Comparison of ENCODE assay signal across 19 mouse cellular contexts in the genomic region with DNA sequence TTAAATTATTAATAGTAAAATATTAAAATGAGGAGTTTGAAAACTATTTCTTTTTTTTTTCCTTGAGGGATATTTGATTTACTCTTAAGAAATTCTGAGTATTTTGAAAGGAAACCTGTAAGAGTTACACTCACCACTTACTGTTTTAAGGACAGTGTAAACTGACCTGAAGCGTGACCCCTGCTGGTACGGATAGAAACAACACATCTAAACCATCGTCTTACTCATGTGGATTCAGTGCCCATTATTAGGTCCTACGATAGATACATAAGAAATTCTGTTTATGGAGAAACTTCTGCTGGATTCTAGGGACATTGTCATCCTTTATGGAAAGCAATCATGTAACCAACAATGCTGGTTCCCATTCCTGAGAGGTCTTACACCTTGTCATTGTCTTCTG. TPM values are rescaled to one million over a fixed set of nuclear protein-coding genes. Genes with fewer than 3 reads are reported as not detected.
DNase-seq lines count a peak whose midpoint lies in the region; ATAC-seq and TF ChIP-seq lines count a peak whose summit lies in the region.
"Had no signal": no experiment of that assay in that cellular context is flagged by ENCODE, and none has a peak within 500 bp of the region (broad histone marks: within the 10 kb centered on the region; RNA-seq: fewer than 3 reads in every experiment).

No protein-coding gene starts in this region.

- no peak for ATAC-seq in forebrain, postnatal 0 days
- no peak for ATAC-seq in forebrain, embryonic 14.5 days
- no peak for ATAC-seq in lung, embryonic 14.5 days (ENCODE audit: insufficient read depth)
- no peak for ATAC-seq in inflammation-experienced regulatory T-cells, adult 6 months

- no peak for DNase-seq in forebrain, postnatal 0 days
- no peak for DNase-seq in forebrain, embryonic 14.5 days (ENCODE audit: low spot score)
- peak; percentile 26 for DNase-seq in lung, embryonic 14.5 days
- DNase-seq in lung, postnatal 14 days = no peak
- peak; percentile 13 for DNase-seq in ES-E14 (ENCODE audit: low read depth, low spot score)
- DNase-seq in fibroblast of lung, adult 2 months (ENCODE audit: low read depth) = peak; percentile 6
- no peak for DNase-seq in left cerebral cortex, adult 8-10 months (ENCODE audit: low spot score in 2 of 2)
- DNase-seq: adrenal gland, postnatal 25 days; layer of hippocampus, adult 9-11 months; right cerebral cortex, postnatal 25 days had no signal

- H3K9me3 ChIP-seq in forebrain, postnatal 0 days (ENCODE audit: low read length) = no peaks in the 10 kb centered on the region
- no peaks in the 10 kb centered on the region for H3K9me3 ChIP-seq in forebrain, embryonic 14.5 days (replicated peaks; ENCODE audit: control insufficient read depth, low read length)
- no peaks in the 10 kb centered on the region for H3K9me3 ChIP-seq in lung, embryonic 14.5 days (ENCODE audit: low read depth, low read length)
- H3K9me3 ChIP-seq in ES-E14 (ENCODE audit: control insufficient read depth, insufficient read depth, low read depth, low read length) = no peaks in the 10 kb centered on the region
- H3K9me3 ChIP-seq: heart, embryonic 15.5 days; hindbrain, embryonic 15.5 days had no signal

- no peak overlapping the region for H3K9ac ChIP-seq in forebrain, postnatal 0 days
- no peak overlapping the region for H3K9ac ChIP-seq in forebrain, embryonic 14.5 days (ENCODE audit: low read length)
- no peak overlapping the region for H3K9ac ChIP-seq in lung, embryonic 14.5 days
- H3K9ac ChIP-seq in ES-E14 (ENCODE audit: insufficient read depth, low read depth, low read length, poor library complexity, severe bottlenecking) = no peak overlapping the region
- H3K9ac ChIP-seq: heart, embryonic 15.5 days; hindbrain, embryonic 15.5 days had no signal

- H3K27me3 ChIP-seq in forebrain, postnatal 0 days (ENCODE audit: insufficient read depth, low read length) = no peaks in the 10 kb centered on the region
- no peaks in the 10 kb centered on the region for H3K27me3 ChIP-seq in forebrain, embryonic 14.5 days (replicated peaks; ENCODE audit: control insufficient read depth, insufficient read depth, low read length)
- H3K27me3 ChIP-seq in lung, embryonic 14.5 days (ENCODE audit: insufficient read depth, low read length) = no peaks in the 10 kb centered on the region
- H3K27me3 ChIP-seq: heart, embryonic 15.5 days; hindbrain, embryonic 15.5 days; megakaryocyte, embryonic 14.5 days had no signal

- no peak overlapping the region for H3K27ac ChIP-seq in forebrain, postnatal 0 days (ENCODE audit: low read depth, low read length)
- no peak overlapping the region for H3K27ac ChIP-seq in forebrain, embryonic 14.5 days (ENCODE audit: low read depth, low read length)
- no peak overlapping the region for H3K27ac ChIP-seq in lung, embryonic 14.5 days (ENCODE audit: low read depth)
- no peak overlapping the region for H3K27ac ChIP-seq in ES-E14 (ENCODE audit: insufficient read depth, low read depth, low read length, poor library complexity, severe bottlenecking)
- H3K27ac ChIP-seq: heart, embryonic 15.5 days; hindbrain, embryonic 15.5 days had no signal

- H3K36me3 ChIP-seq in forebrain, postnatal 0 days (ENCODE audit: insufficient read depth) = no peaks in the 10 kb centered on the region
- H3K36me3 ChIP-seq in forebrain, embryonic 14.5 days (ENCODE audit: control insufficient read depth, insufficient read depth, low read length) = no peaks in the 10 kb centered on the region
- no peaks in the 10 kb centered on the region for H3K36me3 ChIP-seq in lung, embryonic 14.5 days (ENCODE audit: insufficient read depth)
- H3K36me3 ChIP-seq in ES-E14 (ENCODE audit: control insufficient read depth, insufficient read depth, low read length, poor library complexity, severe bottlenecking) = no peaks in the 10 kb centered on the region
- H3K36me3 ChIP-seq: heart, embryonic 15.5 days; hindbrain, embryonic 15.5 days had no signal

- H3K4me2 ChIP-seq in forebrain, postnatal 0 days (ENCODE audit: low read depth) = no peak overlapping the region
- no peak overlapping the region for H3K4me2 ChIP-seq in forebrain, embryonic 14.5 days (ENCODE audit: low read length)
- H3K4me2 ChIP-seq in lung, embryonic 14.5 days = no peak overlapping the region
- H3K4me2 ChIP-seq: heart, embryonic 15.5 days; hindbrain, embryonic 15.5 days had no signal

- H3K4me3 ChIP-seq in forebrain, postnatal 0 days (ENCODE audit: low read depth, low read length) = no peak overlapping the region
- H3K4me3 ChIP-seq in forebrain, embryonic 14.5 days (ENCODE audit: low read depth, low read length) = no peak overlapping the region
- H3K4me3 ChIP-seq in lung, embryonic 14.5 days (ENCODE audit: low read depth, low read length) = no peak overlapping the region
- no peak overlapping the region for H3K4me3 ChIP-seq in ES-E14 (ENCODE audit: insufficient read depth in 1 of 2, low read depth in 1 of 2, low read length in 2 of 2, poor library complexity in 1 of 2, severe bottlenecking in 1 of 2)
- H3K4me3 ChIP-seq: heart, embryonic 15.5 days; hindbrain, embryonic 15.5 days; megakaryocyte, embryonic 14.5 days; myocyte had no signal

- no peaks in the 10 kb centered on the region for H3K4me1 ChIP-seq in forebrain, postnatal 0 days (ENCODE audit: insufficient read depth)
- H3K4me1 ChIP-seq in forebrain, embryonic 14.5 days (ENCODE audit: control insufficient read depth, insufficient read depth, low read length) = no peaks in the 10 kb centered on the region
- H3K4me1 ChIP-seq in lung, embryonic 14.5 days (ENCODE audit: insufficient read depth) = no peaks in the 10 kb centered on the region
- no peaks in the 10 kb centered on the region for H3K4me1 ChIP-seq in ES-E14 (ENCODE audit: control insufficient read depth in 2 of 2, insufficient read depth in 2 of 2, low read length in 2 of 2, poor library complexity in 1 of 2)
- H3K4me1 ChIP-seq: heart, embryonic 15.5 days; hindbrain, embryonic 15.5 days; megakaryocyte, embryonic 14.5 days had no signal

- 51% methylated on average over 4 of the region's 4 CpGs for WGBS in forebrain, postnatal 0 days
- 53% methylated on average over 4 of the region's 4 CpGs for WGBS in forebrain, embryonic 14.5 days
- WGBS in lung, embryonic 14.5 days = 33% methylated on average over 4 of the region's 4 CpGs

- TF ChIP-seq CTCF in forebrain, postnatal 0 days (IDR thresholded peaks at IDR 0.05; ENCODE audit: low read depth) = 0 out of 2 replicates have a peak, but pooled peaks have one; percentile 10
- TF ChIP-seq CTCF in lung, embryonic 14.5 days (IDR thresholded peaks at IDR 0.05; ENCODE audit: low read depth) = peak; percentile 35; the same call in 1 of the 2 replicates

- in situ Hi-C loops in ES-E14 (cut with MboI; ENCODE audit: low sequenced_read_pairs in 2 of 2, unreplicated experiment in 2 of 2) = no loop called here

TF ChIP-seq in ES-E14, 5 proteins besides CTCF, POLR2A, EP300 and RAD21:
- TF ChIP-seq HCFC1 (IDR thresholded peaks at IDR 0.05; ENCODE audit: borderline replicate concordance, insufficient read depth, low read length) (no peak), MAFK (IDR thresholded peaks at IDR 0.05; ENCODE audit: insufficient read depth, low read depth, low read length) (no peak), ZNF384 (IDR thresholded peaks at IDR 0.05; ENCODE audit: low read depth, low read length) (no peak), ZC3H11A (IDR thresholded peaks at IDR 0.05; ENCODE audit: borderline replicate concordance, low read depth, low read length) (no peak)

RNA-seq across cellular contexts. Expression of a gene that starts 41.2 kb away (rescaled TPM):
- total RNA-seq in forebrain, postnatal 0 days (2014; rRNA removed) = 0.62 and 1.3 TPM in 2 replicates
- polyA plus RNA-seq in forebrain, postnatal 0 days (2015; fragmentation: Nextera tagmentation; extraction: Ambion mirVana) = 0.16 and 0.30 TPM in 2 replicates
- 0.27 and 0.47 TPM in 2 replicates for polyA plus RNA-seq in forebrain, embryonic 14.5 days (2014; fragmentation: Nextera tagmentation; extraction: Ambion mirVana)
- polyA plus RNA-seq in lung, embryonic 14.5 days (2014; fragmentation: Nextera tagmentation; extraction: Ambion mirVana) = 0.20 and 0.50 TPM in 2 replicates
- total RNA-seq in ES-E14 (2012; rRNA removed) = 0.16 and 0.36 TPM in 2 replicates
- polyA plus RNA-seq in inflammation-experienced regulatory T-cells, adult 6 months (2017; shearing (Covaris generic)) = not detected
- total RNA-seq in left cerebral cortex, adult 8-10 months (2022) = under 1 TPM; 0.32 to 0.74 (median 0.48) TPM
- total RNA-seq: adrenal gland, postnatal 25 days; common myeloid progenitor, adult 5-6 weeks had no signal
- polyA plus RNA-seq: C2C12; heart, embryonic 15.5 days; kidney, embryonic 16.5 days; liver, embryonic 16.5 days; myocyte had no signal

Comparison
In these comparisons a context has a peak if more than half of its experiments do, and no peak if none do; other contexts are left out.
1. DNase-seq: peak in lung, embryonic 14.5 days (single experiment), ES-E14 (single experiment) and fibroblast of lung, adult 2 months (single experiment); none in forebrain, postnatal 0 days (single experiment), forebrain, embryonic 14.5 days (single experiment), lung, postnatal 14 days (single experiment) and left cerebral cortex, adult 8-10 months (0 of 2).